Mouse (Mus musculus): ENCODE measurements around the gene Lman1l.

DNA sequence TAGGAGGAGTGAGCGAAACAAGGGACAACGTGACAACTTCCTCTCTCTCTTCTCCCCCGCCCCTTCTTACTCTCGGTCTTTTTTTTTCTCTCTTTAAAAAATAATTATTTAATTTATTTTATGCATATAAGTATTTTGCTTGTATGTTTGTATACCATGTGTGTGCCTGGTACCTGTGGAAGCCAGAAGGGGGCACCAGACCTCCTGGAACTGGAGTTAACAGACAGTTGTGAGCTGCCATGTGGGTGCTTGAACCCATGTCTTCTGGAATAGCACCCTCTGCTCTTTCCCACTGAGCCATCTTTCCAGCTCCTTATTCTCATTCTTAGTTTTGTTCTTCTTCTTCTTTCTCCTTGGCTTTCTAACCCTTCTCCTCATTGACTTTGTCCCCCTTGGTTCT lies 38.4 kb upstream of the Lman1l start:
- TF ChIP-seq POLR2A (IDR thresholded peaks at IDR 0.05; ENCODE audit: low read depth, low read length) (no peak), CTCF (IDR thresholded peaks at IDR 0.05; ENCODE audit: borderline replicate concordance, insufficient read depth, low read length) (no peak)
